Mouse (Mus musculus): ENCODE data around the gene Dll1. TPM values are rescaled to one million over a fixed set of nuclear protein-coding genes. Genes with fewer than 3 reads are reported as not detected.

Dll1 gene
- polyA plus RNA-seq, 1 experiment: 0.78 TPM

DNA sequence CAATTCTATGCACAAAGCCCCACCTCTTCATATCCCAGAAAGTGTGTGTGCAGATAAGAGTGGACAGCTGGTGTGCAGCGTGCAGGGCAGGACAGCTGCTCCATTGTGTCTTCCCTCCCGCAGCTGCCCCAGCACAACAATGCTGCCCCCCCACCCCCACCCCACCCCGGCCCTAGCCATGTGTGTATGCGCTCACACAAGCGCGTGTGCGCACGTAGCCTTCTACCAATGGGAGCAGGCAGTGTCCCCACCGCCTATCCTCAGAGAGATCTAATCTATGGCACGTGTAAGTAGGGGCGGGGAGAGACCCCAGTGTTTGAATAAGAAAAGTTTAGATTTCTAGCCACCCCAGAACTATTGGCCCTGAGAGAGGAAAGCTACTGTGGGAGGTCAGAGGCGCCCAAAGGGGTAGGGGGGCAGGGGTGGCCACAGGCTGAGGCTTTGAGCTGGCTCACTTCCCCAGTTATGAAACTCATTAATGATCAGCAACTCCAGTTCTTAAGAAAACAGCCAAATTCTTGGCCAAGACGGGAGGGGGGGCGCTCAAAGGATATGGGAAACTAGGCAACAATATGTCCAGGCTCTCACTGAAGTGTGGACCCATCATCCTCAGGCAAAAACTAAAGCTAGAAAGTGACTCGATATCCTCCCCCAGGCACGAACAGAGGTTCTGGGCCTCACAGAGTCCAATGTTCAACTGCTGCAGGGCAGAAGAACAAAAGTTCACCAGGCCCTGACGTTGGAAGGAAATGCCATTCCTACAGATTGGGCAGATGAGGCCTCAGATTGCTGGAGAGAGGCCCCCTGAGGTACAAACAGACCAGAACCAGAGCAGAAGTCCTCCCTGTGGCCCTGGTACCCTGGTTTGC lies 4.5 kb downstream of the Dll1 start:
- H3K4me3 ChIP-seq (ENCODE audit: control insufficient read depth, low read depth, low read length): no peak overlapping the region
- H3K27me3 ChIP-seq (ENCODE audit: control insufficient read depth, insufficient read depth, low read length): no peaks in the 10 kb centered on the region; the same call in 1 of the 2 replicates
- peaks cover 18% of the 10 kb centered on the region for H3K4me1 ChIP-seq (ENCODE audit: control insufficient read depth, insufficient read depth, low read length)
- H3K27ac ChIP-seq (ENCODE audit: control insufficient read depth, insufficient read depth, low read depth, low read length): no peak overlapping the region
- no peaks in the 10 kb centered on the region for H3K36me3 ChIP-seq (ENCODE audit: control insufficient read depth, insufficient read depth, low read length)
- TF ChIP-seq CTCF (IDR thresholded peaks at IDR 0.05; ENCODE audit: control insufficient read depth, insufficient read depth, insufficient replicate concordance, low read depth, low read length): no peak
- no peak for TF ChIP-seq POLR2A (IDR thresholded peaks at IDR 0.05; ENCODE audit: control insufficient read depth, low read depth, low read length)

DNA sequence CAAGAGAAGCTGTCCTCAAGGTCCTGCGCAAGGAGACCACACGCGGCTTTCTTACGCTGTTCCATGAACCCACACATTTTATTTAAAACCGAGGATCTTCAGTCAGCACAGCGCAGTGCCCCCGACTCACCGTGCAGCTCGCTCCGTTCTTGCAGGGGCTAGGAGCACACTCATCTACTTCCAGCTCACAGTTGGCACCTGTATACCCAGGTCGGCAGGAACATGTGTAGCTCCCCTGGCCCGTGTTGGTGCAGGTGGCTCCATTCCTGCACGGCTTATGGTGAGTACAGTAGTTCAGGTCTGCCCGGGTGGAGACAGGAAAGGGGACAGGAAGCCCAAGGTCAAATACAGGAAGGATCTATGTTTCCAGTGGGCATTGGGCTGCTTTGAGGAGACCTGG lies 6.3 kb downstream of the Dll1 start:
- TF ChIP-seq POLR2A (IDR thresholded peaks at IDR 0.05; ENCODE audit: control insufficient read depth, low read depth, low read length) (no peak), CTCF (IDR thresholded peaks at IDR 0.05; ENCODE audit: control insufficient read depth, insufficient read depth, insufficient replicate concordance, low read depth, low read length) (no peak)
- H3K27ac ChIP-seq (ENCODE audit: control insufficient read depth, insufficient read depth, low read depth, low read length): no peak overlapping the region
- H3K36me3 ChIP-seq (ENCODE audit: control insufficient read depth, insufficient read depth, low read length): no peaks in the 10 kb centered on the region
- H3K27me3 ChIP-seq (ENCODE audit: control insufficient read depth, insufficient read depth, low read length): no peaks in the 10 kb centered on the region
- peaks cover 5% of the 10 kb centered on the region for H3K4me1 ChIP-seq (ENCODE audit: control insufficient read depth, insufficient read depth, low read length)
- no peak overlapping the region for H3K4me3 ChIP-seq (ENCODE audit: control insufficient read depth, low read depth, low read length)

DNA sequence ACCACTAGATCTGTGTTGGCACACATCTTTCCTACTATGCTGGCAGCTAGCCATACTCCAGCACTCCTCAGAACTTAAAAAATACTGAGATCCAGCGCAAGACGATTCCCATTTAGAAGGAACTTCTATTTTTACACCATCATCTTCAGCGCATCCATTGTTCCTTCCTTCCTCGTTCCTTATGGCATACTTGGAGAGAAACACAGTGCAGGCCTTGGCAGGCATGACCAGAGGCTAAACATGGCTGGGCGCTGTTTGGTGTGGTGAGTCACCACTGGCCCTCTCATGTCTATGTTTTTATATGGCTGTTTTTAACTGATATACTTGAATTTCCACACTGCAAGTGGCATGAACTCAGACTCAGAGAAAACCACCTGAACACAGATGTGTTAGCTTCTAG lies 11.0 kb downstream of the Dll1 start:
- H3K4me1 ChIP-seq (ENCODE audit: control insufficient read depth, insufficient read depth, low read length): no peaks in the 10 kb centered on the region; the same call in 1 of the 2 replicates
- H3K27me3 ChIP-seq (ENCODE audit: control insufficient read depth, insufficient read depth, low read length): no peaks in the 10 kb centered on the region
- H3K4me3 ChIP-seq (ENCODE audit: control insufficient read depth, low read depth, low read length): no peak overlapping the region
- no peaks in the 10 kb centered on the region for H3K36me3 ChIP-seq (ENCODE audit: control insufficient read depth, insufficient read depth, low read length)
- no peak overlapping the region for H3K27ac ChIP-seq (ENCODE audit: control insufficient read depth, insufficient read depth, low read depth, low read length)
- no peak for TF ChIP-seq CTCF (IDR thresholded peaks at IDR 0.05; ENCODE audit: control insufficient read depth, insufficient read depth, insufficient replicate concordance, low read depth, low read length)
- TF ChIP-seq POLR2A (IDR thresholded peaks at IDR 0.05; ENCODE audit: control insufficient read depth, low read depth, low read length): no peak

DNA sequence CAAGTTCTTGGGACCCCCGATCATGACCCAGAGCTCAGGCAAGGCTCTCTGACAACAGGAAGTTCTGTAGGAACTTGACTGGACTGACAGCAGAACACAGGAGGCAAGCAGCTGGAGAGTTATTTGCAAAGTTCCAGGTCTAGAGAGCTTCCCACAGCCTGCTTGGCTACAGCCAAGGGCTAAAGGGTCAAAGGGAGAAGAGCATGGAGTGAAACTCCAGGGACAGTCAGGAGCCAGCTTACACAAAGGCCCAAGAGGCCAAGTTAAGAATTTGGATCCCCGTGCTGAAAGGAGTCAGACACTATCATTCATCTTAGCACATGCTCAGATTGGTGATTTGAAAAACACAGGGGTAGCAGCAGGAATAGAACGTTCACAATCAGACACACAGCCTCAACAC lies 13.0 kb downstream of the Dll1 start:
- Histone ChIP-seq H3K27ac (ENCODE audit: control insufficient read depth, insufficient read depth, low read depth, low read length) (no peak overlapping the region), H3K4me3 (ENCODE audit: control insufficient read depth, low read depth, low read length) (no peak overlapping the region), H3K4me1 (ENCODE audit: control insufficient read depth, insufficient read depth, low read length) (no peaks in the 10 kb centered on the region; the same call in 1 of the 2 replicates), H3K36me3 (ENCODE audit: control insufficient read depth, insufficient read depth, low read length) (no peaks in the 10 kb centered on the region), H3K27me3 (ENCODE audit: control insufficient read depth, insufficient read depth, low read length) (no peaks in the 10 kb centered on the region)
- TF ChIP-seq CTCF (IDR thresholded peaks at IDR 0.05; ENCODE audit: control insufficient read depth, insufficient read depth, insufficient replicate concordance, low read depth, low read length): no peak
- no peak for TF ChIP-seq POLR2A (IDR thresholded peaks at IDR 0.05; ENCODE audit: control insufficient read depth, low read depth, low read length)

DNA sequence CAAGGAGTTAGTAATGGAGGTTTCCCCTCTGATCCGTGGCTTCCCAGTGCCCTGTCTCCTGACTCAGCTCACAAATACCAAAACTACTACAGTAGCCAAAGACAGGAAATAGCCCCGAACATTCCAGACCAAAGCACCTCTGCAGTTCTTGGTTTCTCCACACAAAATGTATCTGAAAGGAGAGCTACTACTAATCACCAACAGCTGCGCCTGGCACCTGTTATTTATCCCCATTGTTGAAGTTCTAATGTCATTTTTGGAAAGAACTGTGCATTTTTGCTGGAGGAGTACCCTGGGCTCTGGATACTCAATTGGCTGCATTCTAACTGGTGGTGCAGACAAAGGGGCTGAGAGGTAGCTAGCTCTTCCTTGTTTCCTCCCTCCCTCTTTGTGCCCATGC lies 19.6 kb downstream of the Dll1 start:
- H3K27me3 ChIP-seq (ENCODE audit: control insufficient read depth, insufficient read depth, low read length): no peaks in the 10 kb centered on the region
- H3K36me3 ChIP-seq (ENCODE audit: control insufficient read depth, insufficient read depth, low read length): no peaks in the 10 kb centered on the region
- H3K4me3 ChIP-seq (ENCODE audit: control insufficient read depth, low read depth, low read length): no peak overlapping the region
- no peaks in the 10 kb centered on the region for H3K4me1 ChIP-seq (ENCODE audit: control insufficient read depth, insufficient read depth, low read length)
- TF ChIP-seq POLR2A (IDR thresholded peaks at IDR 0.05; ENCODE audit: control insufficient read depth, low read depth, low read length) (no peak), CTCF (IDR thresholded peaks at IDR 0.05; ENCODE audit: control insufficient read depth, insufficient read depth, insufficient replicate concordance, low read depth, low read length) (no peak)
- H3K27ac ChIP-seq (ENCODE audit: control insufficient read depth, insufficient read depth, low read depth, low read length): no peak overlapping the region

DNA sequence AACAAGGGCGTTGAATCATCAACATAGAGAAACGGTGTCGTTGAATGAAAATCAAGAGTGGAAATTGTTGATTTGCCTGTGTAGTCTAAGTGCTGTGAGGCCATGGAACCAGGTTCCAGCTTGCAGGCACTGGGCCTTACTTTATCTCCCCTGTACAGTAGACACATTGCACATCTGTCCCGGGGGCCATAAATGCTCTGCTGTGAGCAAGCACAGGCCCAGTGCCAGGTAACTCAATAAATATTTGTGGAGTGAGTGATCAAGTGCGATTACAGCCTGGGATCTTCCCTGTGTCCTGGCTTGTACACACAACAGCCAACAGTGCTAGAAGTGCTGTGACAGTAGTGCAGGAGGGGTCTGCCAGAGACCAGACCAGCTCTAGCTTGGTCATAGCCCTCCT lies 20.1 kb downstream of the Dll1 start:
- TF ChIP-seq CTCF (IDR thresholded peaks at IDR 0.05; ENCODE audit: control insufficient read depth, insufficient read depth, insufficient replicate concordance, low read depth, low read length) (no peak), POLR2A (IDR thresholded peaks at IDR 0.05; ENCODE audit: control insufficient read depth, low read depth, low read length) (no peak)
- Histone ChIP-seq H3K36me3 (ENCODE audit: control insufficient read depth, insufficient read depth, low read length) (no peaks in the 10 kb centered on the region), H3K4me3 (ENCODE audit: control insufficient read depth, low read depth, low read length) (no peak overlapping the region), H3K27ac (ENCODE audit: control insufficient read depth, insufficient read depth, low read depth, low read length) (no peak overlapping the region), H3K27me3 (ENCODE audit: control insufficient read depth, insufficient read depth, low read length) (no peaks in the 10 kb centered on the region), H3K4me1 (ENCODE audit: control insufficient read depth, insufficient read depth, low read length) (no peaks in the 10 kb centered on the region)

DNA sequence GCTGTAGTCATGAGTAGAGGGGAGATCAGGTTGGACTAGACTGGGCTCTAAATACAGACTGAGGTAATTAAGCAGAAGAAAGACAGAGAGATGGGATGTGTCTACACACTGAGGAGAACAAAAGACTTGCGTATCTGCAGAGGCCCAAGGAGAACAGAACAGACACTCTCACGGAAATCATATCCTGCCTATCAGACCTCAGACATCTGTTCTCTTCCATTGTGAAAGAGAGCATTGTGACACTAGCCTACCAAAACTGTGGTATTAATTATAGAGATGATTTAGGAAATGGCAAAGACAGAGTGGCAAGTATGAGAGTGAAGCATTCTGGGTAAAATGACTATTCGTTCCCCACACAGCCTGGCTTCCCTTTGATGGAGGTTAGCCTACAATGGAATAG lies 21.6 kb downstream of the Dll1 start:
- no peak overlapping the region for H3K4me3 ChIP-seq (ENCODE audit: control insufficient read depth, low read depth, low read length)
- no peak for TF ChIP-seq CTCF (IDR thresholded peaks at IDR 0.05; ENCODE audit: control insufficient read depth, insufficient read depth, insufficient replicate concordance, low read depth, low read length)
- no peaks in the 10 kb centered on the region for H3K4me1 ChIP-seq (ENCODE audit: control insufficient read depth, insufficient read depth, low read length)
- H3K27ac ChIP-seq (ENCODE audit: control insufficient read depth, insufficient read depth, low read depth, low read length): no peak overlapping the region
- H3K27me3 ChIP-seq (ENCODE audit: control insufficient read depth, insufficient read depth, low read length): no peaks in the 10 kb centered on the region
- H3K36me3 ChIP-seq (ENCODE audit: control insufficient read depth, insufficient read depth, low read length): no peaks in the 10 kb centered on the region

Measured in testis, adult 2 months (tissue).